Mouse (Mus musculus) ES-E14 (cell line): ENCODE data around the gene Sash1. TPM values are rescaled to one million over a fixed set of nuclear protein-coding genes. Genes with fewer than 3 reads are reported as not detected.

Experiments
- DNase-seq: peaks from one replicate; pipeline ENCODE4 v3.0.0-alpha.2; 2013; ENCODE audit warnings: low read depth, low spot score
- H3K27ac ChIP-seq: 2 replicates; pipeline ENCODE4 v1.5.1; 2012; ENCODE audit warnings: low read depth, mild to moderate bottlenecking, low read length, moderate library complexity, mixed read lengths; ENCODE audit not compliant: poor library complexity, insufficient read depth, severe bottlenecking
- H3K36me3 ChIP-seq: 2 replicates; pipeline ENCODE4 v1.6.1; 2012; ENCODE audit warnings: mild to moderate bottlenecking, low read length, moderate library complexity, mixed read lengths; ENCODE audit not compliant: control insufficient read depth, poor library complexity, insufficient read depth, severe bottlenecking
- H3K4me1 ChIP-seq, 2 experiments: fragments of 150-350 bp in 1 of 2; sonication (generic) in 1 of 2; 2 replicates each; pipeline ENCODE4 v1.6.1; 2012; ENCODE audit warnings: low read length in 2 of 2, mild to moderate bottlenecking in 1 of 2, mixed read lengths in 1 of 2; ENCODE audit not compliant: control insufficient read depth in 2 of 2, insufficient read depth in 2 of 2, poor library complexity in 1 of 2
- H3K4me3 ChIP-seq, 2 experiments: fragments of 150-350 bp in 1 of 2; sonication (generic) in 1 of 2; 2 replicates each; pipeline ENCODE4 v1.5.1; 2012; ENCODE audit warnings: low read length in 2 of 2, low read depth in 1 of 2, mild to moderate bottlenecking in 1 of 2, mixed read lengths in 1 of 2; ENCODE audit not compliant: insufficient read depth in 1 of 2, poor library complexity in 1 of 2, severe bottlenecking in 1 of 2
- H3K9ac ChIP-seq: 2 replicates; pipeline ENCODE4 v1.6.1; 2012; ENCODE audit warnings: low read depth, mild to moderate bottlenecking, low read length, mixed read lengths; ENCODE audit not compliant: poor library complexity, insufficient read depth, severe bottlenecking
- H3K9me3 ChIP-seq: fragments of 150-350 bp; sonication (generic); 2 replicates; pipeline ENCODE4 v1.6.1; 2012; ENCODE audit warnings: low read depth, mild to moderate bottlenecking, low read length; ENCODE audit not compliant: control insufficient read depth, insufficient read depth
- CHD2 ChIP-seq: IDR thresholded peaks from 2 replicates; pipeline ENCODE4 v1.6.1; 2014; ENCODE audit warnings: mild to moderate bottlenecking, low read depth, low read length, inconsistent platforms
- HCFC1 ChIP-seq: IDR thresholded peaks from 2 replicates; pipeline ENCODE4 v1.6.1; 2012; ENCODE audit warnings: low read length, inconsistent platforms, borderline replicate concordance; ENCODE audit not compliant: insufficient read depth
- MAFK ChIP-seq: IDR thresholded peaks from 2 replicates; pipeline ENCODE4 v1.6.1; 2014; ENCODE audit warnings: mild to moderate bottlenecking, low read depth, low read length, inconsistent platforms; ENCODE audit not compliant: insufficient read depth
- ZC3H11A ChIP-seq: IDR thresholded peaks from 2 replicates; pipeline ENCODE4 v1.6.1; 2012; ENCODE audit warnings: low read depth, mild to moderate bottlenecking, inconsistent platforms, low read length, borderline replicate concordance
- ZNF384 ChIP-seq: IDR thresholded peaks from 2 replicates; pipeline ENCODE4 v1.6.1; 2012; ENCODE audit warnings: low read depth, low read length, inconsistent platforms
- in situ Hi-C, 2 experiments: fragments of 600-800 bp; cut with MboI; formaldehyde crosslinking; loops; one replicate each; pipeline ENCODE4 v1.15.1; 2025; ENCODE audit warnings: low sequenced_read_pairs in 2 of 2, inconsistent platforms in 1 of 2; ENCODE audit not compliant: unreplicated experiment in 2 of 2
- total RNA-seq: library from RNA; depleted of rRNA; stranded (reverse); fragments of 300-350 nt; gene quantifications from 2 replicates; pipeline ENCODE4 v1.2.3, GENCODE M21; 2012

The Sash1 gene
- total RNA-seq, 1 experiment = 16.8 TPM

GRCm38 (mm10) chr10:8903086-8903485 lies 17.2 kb upstream of the Sash1 start:
- TF ChIP-seq CHD2 (no peak), ZNF384 (no peak), ZC3H11A (no peak), HCFC1 (no peak), MAFK (no peak)
- Histone ChIP-seq H3K4me1 (no peaks in the 10 kb centered on the region), H3K36me3 (no peaks in the 10 kb centered on the region), H3K4me3 (no peak overlapping the region), H3K9ac (no peak overlapping the region), H3K9me3 (no peaks in the 10 kb centered on the region), H3K27ac (no peak overlapping the region)
- DNase-seq = no peak
- in situ Hi-C loops = no loop called here

GRCm38 (mm10) chr10:8902412-8902811 lies 16.5 kb upstream of the Sash1 start:
- Histone ChIP-seq H3K9ac (no peak overlapping the region), H3K9me3 (no peaks in the 10 kb centered on the region), H3K4me1 (no peaks in the 10 kb centered on the region), H3K36me3 (no peaks in the 10 kb centered on the region), H3K27ac (no peak overlapping the region), H3K4me3 (no peak overlapping the region)
- in situ Hi-C loops = no loop called here
- no peak for TF ChIP-seq ZNF384
- TF ChIP-seq ZC3H11A = no peak
- no peak for TF ChIP-seq MAFK
- no peak for TF ChIP-seq CHD2
- TF ChIP-seq HCFC1 = no peak
- no peak for DNase-seq

DNA sequence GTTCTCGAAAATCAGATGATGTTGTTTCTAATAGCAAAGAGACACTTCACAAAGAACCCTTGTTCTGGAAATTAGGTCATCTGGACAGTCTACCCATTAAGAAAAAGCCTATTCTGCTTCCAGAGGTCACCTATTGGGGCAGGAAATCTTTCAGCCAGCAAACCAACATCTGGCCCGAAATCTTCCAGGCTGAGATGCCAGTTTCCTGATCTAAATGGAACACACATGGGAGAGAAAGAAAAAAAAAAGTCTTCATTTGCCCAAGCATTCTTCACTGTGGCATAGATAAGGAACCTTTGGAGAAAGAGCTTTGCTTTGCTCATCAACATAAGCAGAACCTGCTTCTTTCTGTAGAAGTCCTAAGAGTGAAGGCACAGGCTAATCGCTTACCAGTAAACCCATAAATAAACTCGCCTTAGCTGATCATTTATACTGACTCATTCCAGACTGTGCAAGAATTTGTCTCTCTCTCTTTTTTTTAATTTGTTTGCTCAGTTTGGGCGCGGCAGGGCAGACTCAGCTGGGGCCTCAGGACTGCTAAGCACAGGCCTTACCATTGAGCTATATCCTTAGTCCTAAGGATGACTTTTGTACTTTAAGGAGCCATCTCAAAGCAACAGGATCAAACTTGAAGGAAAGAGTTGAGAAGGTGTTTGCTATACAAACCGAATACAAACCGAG lies 13.1 kb upstream of the Sash1 start:
- no peak overlapping the region for H3K9ac ChIP-seq
- in situ Hi-C loops = no loop called here
- peaks cover 0 to 8% of the 10 kb centered on the region in 2 experiments; a peak in 1 of 4 replicates for H3K4me1 ChIP-seq
- H3K36me3 ChIP-seq = no peaks in the 10 kb centered on the region
- DNase-seq = no peak
- H3K4me3 ChIP-seq = no peak overlapping the region
- no peaks in the 10 kb centered on the region for H3K9me3 ChIP-seq
- no peak for TF ChIP-seq ZNF384
- TF ChIP-seq ZC3H11A = no peak
- no peak for TF ChIP-seq MAFK
- TF ChIP-seq CHD2 = no peak
- TF ChIP-seq HCFC1 = no peak
- H3K27ac ChIP-seq = no peak overlapping the region

- H3K4me3 ChIP-seq = no peak overlapping the region
- in situ Hi-C loops = no loop called here
- no peaks in the 10 kb centered on the region for H3K36me3 ChIP-seq
- no peak for DNase-seq
- no peak overlapping the region for H3K27ac ChIP-seq
- H3K9me3 ChIP-seq = no peaks in the 10 kb centered on the region
- H3K4me1 ChIP-seq = peaks cover 0 to 8% of the 10 kb centered on the region in 2 experiments; a peak in 1 of 4 replicates
- H3K9ac ChIP-seq = no peak overlapping the region
- TF ChIP-seq HCFC1 (no peak), ZC3H11A (no peak), ZNF384 (no peak), MAFK (no peak), CHD2 (no peak)
These were observed 12.4 kb upstream of the Sash1 start for GRCm38 (mm10) chr10:8898099-8898777.
